Mouse (Mus musculus): ENCODE measurements around the gene Rapgef3. TPM values are rescaled to one million over a fixed set of nuclear protein-coding genes. Genes with fewer than 3 reads are reported as not detected.

Rapgef3 gene
- polyA plus RNA-seq, 1 experiment from 2014 or later, result 1.9 TPM

GRCm38 (mm10) chr15:97812875-97813274, 45.1 kb upstream of the Rapgef3 start:
- H3K9me3 ChIP-seq (ENCODE audit: low read length), result no peaks in the 10 kb centered on the region
- peaks cover 3% of the 10 kb centered on the region; the same call in 1 of the 2 replicates for H3K4me1 ChIP-seq (ENCODE audit: insufficient read depth)
- H3K27ac ChIP-seq (ENCODE audit: low read depth), result no peak overlapping the region
- no peak for ATAC-seq
- H3K4me2 ChIP-seq (ENCODE audit: low read depth, low read length), result no peak overlapping the region
- no peak for DNase-seq
- H3K27me3 ChIP-seq (ENCODE audit: insufficient read depth, low read length), result no peaks in the 10 kb centered on the region
- H3K9ac ChIP-seq (replicated peaks), result no peak overlapping the region
- 74% methylated on average over 7 of the region's 7 CpGs for WGBS (ENCODE audit: insufficient replicate concordance)
- H3K36me3 ChIP-seq (replicated peaks; ENCODE audit: insufficient read depth, low read length), result no peaks in the 10 kb centered on the region; the same call in 1 of the 2 replicates
- TF ChIP-seq EP300 (IDR thresholded peaks at IDR 0.05; ENCODE audit: low read depth) (no peak), CTCF (IDR thresholded peaks at IDR 0.05; ENCODE audit: low read depth) (no peak)
- no peak overlapping the region for H3K4me3 ChIP-seq (ENCODE audit: low read depth, low read length)

DNA sequence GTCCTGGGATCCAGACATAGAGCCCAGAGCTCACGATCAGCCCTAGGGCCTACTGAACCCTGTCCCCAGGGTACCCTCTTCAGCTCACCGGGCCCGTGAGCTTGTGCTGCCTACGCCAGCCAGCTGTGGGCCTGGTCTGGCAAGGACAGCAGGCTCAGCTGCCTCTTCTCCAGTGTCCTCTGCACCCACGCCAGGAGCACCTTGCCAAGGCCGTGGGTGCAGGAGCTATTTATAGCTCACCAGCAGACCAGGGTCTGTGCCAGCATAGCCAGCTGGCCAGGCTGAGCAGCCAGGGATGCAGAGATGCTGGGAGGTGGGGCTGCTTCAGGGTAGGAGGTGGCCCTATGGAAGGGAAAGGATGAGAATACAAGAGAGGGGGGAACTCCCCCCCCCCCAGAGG, 44.4 kb upstream of the Rapgef3 start:
- TF ChIP-seq CTCF (IDR thresholded peaks at IDR 0.05; ENCODE audit: low read depth) (no peak), EP300 (IDR thresholded peaks at IDR 0.05; ENCODE audit: low read depth) (no peak)
- Histone ChIP-seq H3K9ac (replicated peaks) (no peak overlapping the region), H3K4me1 (ENCODE audit: insufficient read depth) (0 out of 2 replicates have a peak, but pooled peaks cover 3% of the 10 kb centered on the region), H3K27me3 (ENCODE audit: insufficient read depth, low read length) (no peaks in the 10 kb centered on the region), H3K4me2 (ENCODE audit: low read depth, low read length) (no peak overlapping the region), H3K9me3 (ENCODE audit: low read length) (no peaks in the 10 kb centered on the region), H3K36me3 (replicated peaks; ENCODE audit: insufficient read depth, low read length) (peaks cover 3% of the 10 kb centered on the region; the same call in 1 of the 2 replicates), H3K27ac (ENCODE audit: low read depth) (no peak overlapping the region), H3K4me3 (ENCODE audit: low read depth, low read length) (no peak overlapping the region)
- no peak for ATAC-seq
- WGBS (ENCODE audit: insufficient replicate concordance), result 68% methylated on average over 6 of the region's 6 CpGs
- DNase-seq, result no peak

- no peak for DNase-seq
- no peak for ATAC-seq
- no peak overlapping the region for H3K27ac ChIP-seq (ENCODE audit: low read depth)
- 0 out of 2 replicates have a peak, but pooled peaks cover 3% of the 10 kb centered on the region for H3K4me1 ChIP-seq (ENCODE audit: insufficient read depth)
- no peaks in the 10 kb centered on the region for H3K9me3 ChIP-seq (ENCODE audit: low read length)
- H3K27me3 ChIP-seq (ENCODE audit: insufficient read depth, low read length), result no peaks in the 10 kb centered on the region
- TF ChIP-seq CTCF (IDR thresholded peaks at IDR 0.05; ENCODE audit: low read depth) (no peak), EP300 (IDR thresholded peaks at IDR 0.05; ENCODE audit: low read depth) (no peak)
- H3K4me3 ChIP-seq (ENCODE audit: low read depth, low read length), result no peak overlapping the region
- no peak overlapping the region for H3K4me2 ChIP-seq (ENCODE audit: low read depth, low read length)
- WGBS (ENCODE audit: insufficient replicate concordance), result 89% methylated on average over 9 of the region's 9 CpGs
- no peak overlapping the region for H3K9ac ChIP-seq (replicated peaks)
- H3K36me3 ChIP-seq (replicated peaks; ENCODE audit: insufficient read depth, low read length), result peaks cover 5% of the 10 kb centered on the region; the same call in 1 of the 2 replicates
Measured at GRCm38 (mm10) chr15:97811307-97811706, 43.5 kb upstream of the Rapgef3 start.

GRCm38 (mm10) chr15:97810399-97810798, 42.6 kb upstream of the Rapgef3 start:
- Histone ChIP-seq H3K4me1 (ENCODE audit: insufficient read depth) (0 out of 2 replicates have a peak, but pooled peaks cover 3% of the 10 kb centered on the region), H3K27me3 (ENCODE audit: insufficient read depth, low read length) (no peaks in the 10 kb centered on the region), H3K9me3 (ENCODE audit: low read length) (no peaks in the 10 kb centered on the region), H3K4me3 (ENCODE audit: low read depth, low read length) (no peak overlapping the region), H3K27ac (ENCODE audit: low read depth) (no peak overlapping the region), H3K9ac (replicated peaks) (no peak overlapping the region), H3K4me2 (ENCODE audit: low read depth, low read length) (no peak overlapping the region), H3K36me3 (replicated peaks; ENCODE audit: insufficient read depth, low read length) (peaks cover 5% of the 10 kb centered on the region; the same call in 1 of the 2 replicates)
- DNase-seq (no peak), ATAC-seq (no peak)
- TF ChIP-seq EP300 (IDR thresholded peaks at IDR 0.05; ENCODE audit: low read depth) (no peak), CTCF (IDR thresholded peaks at IDR 0.05; ENCODE audit: low read depth) (no peak)
- 80% methylated on average over 5 of the region's 5 CpGs for WGBS (ENCODE audit: insufficient replicate concordance)

DNA sequence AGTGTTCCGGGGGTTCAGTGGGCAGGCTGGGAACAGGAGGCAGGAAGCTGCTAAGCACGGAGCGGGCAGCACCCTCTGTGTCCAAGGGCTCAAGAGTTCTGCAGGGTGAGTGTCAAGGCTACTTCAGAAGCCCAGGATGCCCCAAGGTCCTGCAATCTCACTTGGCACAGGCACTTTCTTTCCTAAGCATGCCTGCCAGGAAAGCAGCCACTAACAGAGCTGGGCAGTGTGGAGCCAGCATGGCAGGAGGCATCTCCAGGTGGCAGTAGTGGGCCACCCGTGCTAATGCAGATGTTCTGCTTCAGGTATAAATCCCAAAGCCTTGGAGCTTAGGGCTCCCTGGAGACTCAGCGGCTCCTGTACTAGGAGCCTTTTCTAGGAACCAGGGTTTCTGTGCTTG, 42.2 kb upstream of the Rapgef3 start:
- DNase-seq, result no peak
- ATAC-seq, result no peak
- no peak for TF ChIP-seq EP300 (IDR thresholded peaks at IDR 0.05; ENCODE audit: low read depth)
- peak; percentile 63 for TF ChIP-seq CTCF (IDR thresholded peaks at IDR 0.05; ENCODE audit: low read depth)
- H3K9ac ChIP-seq (replicated peaks), result no peak overlapping the region
- 83% methylated on average over 5 of the region's 5 CpGs for WGBS (ENCODE audit: insufficient replicate concordance)
- H3K27ac ChIP-seq (ENCODE audit: low read depth), result no peak overlapping the region
- peaks cover 5% of the 10 kb centered on the region; the same call in 1 of the 2 replicates for H3K36me3 ChIP-seq (replicated peaks; ENCODE audit: insufficient read depth, low read length)
- H3K4me2 ChIP-seq (ENCODE audit: low read depth, low read length), result no peak overlapping the region
- H3K4me1 ChIP-seq (ENCODE audit: insufficient read depth), result 0 out of 2 replicates have a peak, but pooled peaks cover 3% of the 10 kb centered on the region
- H3K27me3 ChIP-seq (ENCODE audit: insufficient read depth, low read length), result no peaks in the 10 kb centered on the region
- no peak overlapping the region for H3K4me3 ChIP-seq (ENCODE audit: low read depth, low read length)
- no peaks in the 10 kb centered on the region for H3K9me3 ChIP-seq (ENCODE audit: low read length)

DNA sequence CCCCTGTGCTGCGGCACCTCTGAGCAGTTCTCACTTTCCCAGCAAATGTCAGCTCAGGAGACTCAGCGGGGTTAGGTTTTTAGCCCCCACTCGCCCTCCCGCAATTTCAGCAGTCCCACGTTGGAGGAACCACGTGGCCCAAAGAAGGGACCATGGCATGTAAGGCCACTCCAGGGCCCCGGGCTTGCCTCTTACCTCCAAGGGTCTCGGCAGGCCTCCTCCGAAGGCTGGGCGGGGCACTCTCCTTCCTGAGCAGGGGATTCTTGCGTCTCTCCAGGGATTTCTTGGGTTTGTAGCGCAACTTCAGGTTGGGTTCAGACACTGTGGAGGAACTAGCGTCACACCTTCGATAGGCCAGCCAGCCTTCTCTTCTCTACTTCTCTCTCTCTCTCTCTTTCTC, 41.4 kb upstream of the Rapgef3 start:
- Histone ChIP-seq H3K4me2 (ENCODE audit: low read depth, low read length) (no peak overlapping the region), H3K4me3 (ENCODE audit: low read depth, low read length) (no peak overlapping the region), H3K27me3 (ENCODE audit: insufficient read depth, low read length) (no peaks in the 10 kb centered on the region), H3K4me1 (ENCODE audit: insufficient read depth) (no peaks in the 10 kb centered on the region), H3K27ac (ENCODE audit: low read depth) (no peak overlapping the region), H3K36me3 (replicated peaks; ENCODE audit: insufficient read depth, low read length) (peaks cover 5% of the 10 kb centered on the region; the same call in 1 of the 2 replicates), H3K9ac (replicated peaks) (no peak overlapping the region), H3K9me3 (ENCODE audit: low read length) (no peaks in the 10 kb centered on the region)
- 89% methylated on average over 14 of the region's 14 CpGs for WGBS (ENCODE audit: insufficient replicate concordance)
- no peak for TF ChIP-seq EP300 (IDR thresholded peaks at IDR 0.05; ENCODE audit: low read depth)
- TF ChIP-seq CTCF (IDR thresholded peaks at IDR 0.05; ENCODE audit: low read depth), result no peak
- DNase-seq (no peak), ATAC-seq (no peak)
